In the genomic region with DNA sequence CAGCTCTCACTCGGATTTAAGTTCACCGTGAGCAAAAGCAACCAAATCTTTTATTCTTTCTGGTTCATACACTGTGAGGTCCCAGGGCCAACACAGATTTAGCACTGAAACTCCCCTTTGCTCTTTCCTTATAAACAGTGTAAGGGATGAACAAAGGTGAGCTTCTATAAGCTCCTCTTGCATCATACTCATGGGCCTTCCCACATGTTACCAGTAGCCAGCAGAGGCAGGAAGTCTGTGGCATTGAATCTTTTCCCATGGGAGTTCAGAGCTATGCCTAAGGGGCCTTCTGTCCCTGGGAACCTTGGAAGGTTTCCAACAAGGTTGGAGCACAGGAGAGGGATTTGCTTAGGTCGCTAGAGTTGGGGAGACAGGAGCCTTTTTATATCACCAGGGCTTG, we compare ENCODE assay signal across 39 mouse cellular contexts. TPM values are rescaled to one million over a fixed set of nuclear protein-coding genes. Genes with fewer than 3 reads are reported as not detected.
DNase-seq lines count a peak whose midpoint lies in the region; ATAC-seq and TF ChIP-seq lines count a peak whose summit lies in the region.
"Had no signal": no experiment of that assay in that cellular context is flagged by ENCODE, and none has a peak within 500 bp of the region (broad histone marks: within the 10 kb centered on the region; RNA-seq: fewer than 3 reads in every experiment).

No protein-coding gene starts in this region.

- TF ChIP-seq CTCF in C2C12 (IDR thresholded peaks at IDR 0.05; ENCODE audit: control insufficient read depth, insufficient read depth, insufficient read length): no peak
- TF ChIP-seq CTCF in gastrocnemius, adult 2 months (IDR thresholded peaks at IDR 0.05): no peak

- no peaks in the 10 kb centered on the region for H3K9me3 ChIP-seq in liver, embryonic 13.5 days (replicated peaks)
- H3K9me3 ChIP-seq in liver, embryonic 11.5 days (ENCODE audit: control insufficient read depth, low read length): no peaks in the 10 kb centered on the region
- H3K9me3 ChIP-seq: embryonic facial prominence, embryonic 13.5 days; forebrain, embryonic 12.5 days; G1E; hindbrain, embryonic 10.5 days; hindbrain, embryonic 15.5 days; limb, embryonic 13.5 days; liver, embryonic 15.5 days; stomach, embryonic 15.5 days had no signal

- H3K4me3 ChIP-seq in liver, embryonic 13.5 days (replicated peaks): no peak overlapping the region
- H3K4me3 ChIP-seq in liver, embryonic 11.5 days (ENCODE audit: low read depth, low read length): no peak overlapping the region
- H3K4me3 ChIP-seq in C2C12 (ENCODE audit: insufficient read depth, poor library complexity, severe bottlenecking) (no peak overlapping the region), myocyte (no peak overlapping the region)
- no peak overlapping the region for H3K4me3 ChIP-seq in gastrocnemius, adult 2 months
- H3K4me3 ChIP-seq: embryonic facial prominence, embryonic 13.5 days; forebrain, embryonic 12.5 days; hindbrain, embryonic 10.5 days; hindbrain, embryonic 15.5 days; layer of hippocampus, adult 2 months; limb, embryonic 13.5 days; liver, embryonic 15.5 days; stomach, embryonic 15.5 days had no signal

- DNase-seq in liver, embryonic 13.5 days: no peak
- no peak for DNase-seq in liver, embryonic 11.5 days (ENCODE audit: low spot score)
- peak; percentile 52 for DNase-seq in 3134 (ENCODE audit: extremely low read depth, insufficient read length, low spot score)
- no peak for DNase-seq in gastrocnemius, adult 2 months
- DNase-seq in T-cell, adult 2 months (ENCODE audit: low spot score): no peak
- DNase-seq: adrenal gland, postnatal 25 days; cerebellum, adult 11-12 months; cerebellum, adult 9-11 months; embryo, embryonic 11 days; forebrain, postnatal 0 days; gastrocnemius, postnatal 14 days; heart, postnatal 14 days; kidney, postnatal 14 days; lung, postnatal 36 days; retina, postnatal 1 day; right cerebral cortex, postnatal 14 days; thymus, adult 18-20 months had no signal

- H3K79me3 ChIP-seq in C2C12 (ENCODE audit: low read depth): no peaks in the 10 kb centered on the region

- WGBS in liver, embryonic 13.5 days (ENCODE audit: insufficient replicate concordance): 55% methylated on average over 3 of the region's 3 CpGs
- 75% methylated on average over 3 of the region's 3 CpGs for WGBS in liver, embryonic 11.5 days

- H3ac ChIP-seq in C2C12 (ENCODE audit: control insufficient read depth, insufficient read length, low read depth) (no peak overlapping the region), myocyte (ENCODE audit: control insufficient read depth, insufficient read length) (no peak overlapping the region)

- H3K4me1 ChIP-seq in liver, embryonic 13.5 days (replicated peaks): no peaks in the 10 kb centered on the region
- no peaks in the 10 kb centered on the region for H3K4me1 ChIP-seq in liver, embryonic 11.5 days (replicated peaks; ENCODE audit: control insufficient read depth, insufficient read depth, low read length)
- H3K4me1 ChIP-seq: embryonic facial prominence, embryonic 13.5 days; forebrain, embryonic 12.5 days; hindbrain, embryonic 10.5 days; hindbrain, embryonic 15.5 days; limb, embryonic 13.5 days; stomach, embryonic 15.5 days had no signal

- no peak for TF ChIP-seq POLR2A in myocyte (IDR thresholded peaks at IDR 0.05; ENCODE audit: insufficient read length, low read depth)

- H3K79me2 ChIP-seq in C2C12 (ENCODE audit: control insufficient read depth, insufficient read depth) (no peaks in the 10 kb centered on the region), myocyte (ENCODE audit: control insufficient read depth, insufficient read depth) (no peaks in the 10 kb centered on the region)

- H3K4me2 ChIP-seq in liver, embryonic 13.5 days: no peak overlapping the region
- H3K4me2 ChIP-seq in liver, embryonic 11.5 days: no peak overlapping the region
- H3K4me2 ChIP-seq in myocyte (ENCODE audit: low read depth): no peak overlapping the region
- H3K4me2 ChIP-seq: embryonic facial prominence, embryonic 13.5 days; forebrain, embryonic 12.5 days; hindbrain, embryonic 15.5 days; limb, embryonic 13.5 days; liver, embryonic 15.5 days; midbrain, embryonic 11.5 days; stomach, embryonic 15.5 days had no signal

- peak; percentile 26; the same call in 1 of the 2 replicates for ATAC-seq in liver, embryonic 13.5 days (ENCODE audit: low read depth)
- ATAC-seq in liver, embryonic 11.5 days (replicated peaks; ENCODE audit: low FRiP score): no peak
- ATAC-seq: forebrain, postnatal 0 days; inflammation-experienced regulatory T-cells, adult 6 months; Patski had no signal

- H3K36me3 ChIP-seq in liver, embryonic 13.5 days: no peaks in the 10 kb centered on the region
- no peaks in the 10 kb centered on the region for H3K36me3 ChIP-seq in liver, embryonic 11.5 days (ENCODE audit: control insufficient read depth, insufficient read depth, low read length)
- no peaks in the 10 kb centered on the region for H3K36me3 ChIP-seq in C2C12 (ENCODE audit: control insufficient read depth, insufficient read depth)
- no peaks in the 10 kb centered on the region for H3K36me3 ChIP-seq in myocyte (ENCODE audit: control insufficient read depth, insufficient read depth)
- H3K36me3 ChIP-seq: embryonic facial prominence, embryonic 13.5 days; forebrain, embryonic 12.5 days; G1E; hindbrain, embryonic 10.5 days; hindbrain, embryonic 15.5 days; limb, embryonic 13.5 days; liver, embryonic 15.5 days; stomach, embryonic 15.5 days had no signal

- no peak overlapping the region for H3K27ac ChIP-seq in liver, embryonic 13.5 days
- no peak overlapping the region for H3K27ac ChIP-seq in liver, embryonic 11.5 days (ENCODE audit: low read depth, low read length)
- no peak overlapping the region for H3K27ac ChIP-seq in gastrocnemius, adult 2 months
- H3K27ac ChIP-seq: embryonic facial prominence, embryonic 13.5 days; forebrain, embryonic 12.5 days; hindbrain, embryonic 10.5 days; hindbrain, embryonic 15.5 days; layer of hippocampus, adult 2 months; limb, embryonic 13.5 days; liver, embryonic 15.5 days; stomach, embryonic 15.5 days had no signal

- H3K27me3 ChIP-seq in liver, embryonic 13.5 days: no peaks in the 10 kb centered on the region
- H3K27me3 ChIP-seq in liver, embryonic 11.5 days (replicated peaks; ENCODE audit: control insufficient read depth, insufficient read depth, low read length): no peaks in the 10 kb centered on the region
- H3K27me3 ChIP-seq in C2C12 (ENCODE audit: control insufficient read depth, insufficient read depth, insufficient read length) (no peaks in the 10 kb centered on the region), myocyte (ENCODE audit: control insufficient read depth, insufficient read depth, insufficient read length) (no peaks in the 10 kb centered on the region)
- H3K27me3 ChIP-seq: embryonic facial prominence, embryonic 13.5 days; forebrain, embryonic 12.5 days; hindbrain, embryonic 15.5 days; limb, embryonic 13.5 days; liver, embryonic 15.5 days; Patski; stomach, embryonic 15.5 days had no signal

- no peak overlapping the region for H3K9ac ChIP-seq in liver, embryonic 13.5 days
- H3K9ac ChIP-seq in liver, embryonic 11.5 days (ENCODE audit: low read depth, low read length): no peak overlapping the region
- H3K9ac ChIP-seq: embryonic facial prominence, embryonic 13.5 days; forebrain, embryonic 12.5 days; forebrain, postnatal 0 days; hindbrain, embryonic 15.5 days; limb, embryonic 13.5 days; liver, embryonic 15.5 days; stomach, embryonic 15.5 days had no signal

- intact Hi-C loops in gastrocnemius, adult 2 months (cut with DNase I): no loop called here

TF ChIP-seq in C2C12, 6 proteins besides CTCF, POLR2A, EP300 and RAD21:
- TF ChIP-seq CEBPB (IDR thresholded peaks at IDR 0.05; ENCODE audit: low read depth) (peak; percentile 55), USF1 (IDR thresholded peaks at IDR 0.05; ENCODE audit: low read depth) (no peak), FOSL1 (IDR thresholded peaks at IDR 0.05; ENCODE audit: insufficient read depth, low read length, poor library complexity, severe bottlenecking) (no peak), MYOG (IDR thresholded peaks at IDR 0.05; ENCODE audit: control insufficient read depth, extremely low read depth, insufficient read length) (no peak)
TF ChIP-seq in C2C12: peak in this region for 1.

TF ChIP-seq in myocyte, 11 proteins besides CTCF, POLR2A, EP300 and RAD21:
- TF ChIP-seq CEBPB (IDR thresholded peaks at IDR 0.05; ENCODE audit: insufficient read depth, poor library complexity, severe bottlenecking) (peak; percentile 54), TCF12 (IDR thresholded peaks at IDR 0.05; ENCODE audit: insufficient read depth, poor library complexity, severe bottlenecking) (no peak)

RNA-seq across cellular contexts. Expression of a gene that starts 7.6 kb away (rescaled TPM):
- 0.44 and 0.87 TPM in 2 replicates for polyA plus RNA-seq in liver, embryonic 13.5 days (2015; fragmentation: Nextera tagmentation; extraction: Ambion mirVana)
- polyA plus RNA-seq in liver, embryonic 11.5 days (2014; fragmentation: Nextera tagmentation; extraction: Ambion mirVana): 0.47 and 0.84 TPM in 2 replicates
- not detected for polyA plus RNA-seq in C2C12 (2012; fragmentation: generic; extraction: Trizol)
- 0.44 TPM for polyA plus RNA-seq in myocyte (2012; fragmentation: generic; extraction: Trizol)
- not detected for total RNA-seq in gastrocnemius, adult 2 months (2021)
- total RNA-seq: granulocyte monocyte progenitor cell, adult 5-6 weeks; layer of hippocampus, adult 2 months had no signal
- polyA plus RNA-seq: embryonic facial prominence, embryonic 13.5 days; G1E; heart, embryonic 14.5 days; inflammation-experienced regulatory T-cells, adult 6 months; lung, embryonic 16.5 days had no signal

RNA-seq across cellular contexts. Expression of a gene that starts 20.7 kb away (rescaled TPM):
- 6.9 and 9.2 TPM in 2 replicates for polyA plus RNA-seq in liver, embryonic 13.5 days (2015; fragmentation: Nextera tagmentation; extraction: Ambion mirVana)
- polyA plus RNA-seq in liver, embryonic 11.5 days (2014; fragmentation: Nextera tagmentation; extraction: Ambion mirVana): 20.4 and 21.0 TPM in 2 replicates
- polyA plus RNA-seq in C2C12 (2012; fragmentation: generic; extraction: Trizol) (28.7 TPM), myocyte (2012; fragmentation: generic; extraction: Trizol) (25.7 TPM)
- 1 to 10 TPM; 4.1 to 4.9 TPM for total RNA-seq in gastrocnemius, adult 2 months (2021)

RNA-seq across cellular contexts. Expression of a gene that starts 34.4 kb away (rescaled TPM):
- polyA plus RNA-seq in liver, embryonic 13.5 days (2015; fragmentation: Nextera tagmentation; extraction: Ambion mirVana): not detected in 2 replicates
- polyA plus RNA-seq in liver, embryonic 11.5 days (2014; fragmentation: Nextera tagmentation; extraction: Ambion mirVana): not detected in 2 replicates
- not detected for polyA plus RNA-seq in C2C12 (2012; fragmentation: generic; extraction: Trizol)
- not detected for polyA plus RNA-seq in myocyte (2012; fragmentation: generic; extraction: Trizol)
- total RNA-seq in gastrocnemius, adult 2 months (2021): not detected
- total RNA-seq: adrenal gland, postnatal 25 days; forebrain, postnatal 0 days; granulocyte monocyte progenitor cell, adult 5-6 weeks; heart, postnatal 14 days; layer of hippocampus, adult 2 months; layer of hippocampus, postnatal 14 days; left cerebral cortex, adult 8-10 months; left cerebral cortex, postnatal 36 days; megakaryocyte, adult 5-6 weeks had no signal
- polyA plus RNA-seq: embryonic facial prominence, embryonic 13.5 days; forebrain, embryonic 12.5 days; forebrain, postnatal 0 days; G1E; heart, embryonic 14.5 days; hindbrain, embryonic 10.5 days; hindbrain, embryonic 15.5 days; inflammation-experienced regulatory T-cells, adult 6 months; limb, embryonic 13.5 days; liver, embryonic 15.5 days; lung, embryonic 16.5 days; midbrain, embryonic 11.5 days; neural tube, embryonic 14.5 days; stomach, embryonic 15.5 days had no signal
